Mouse (Mus musculus) stomach, embryonic 14.5 days (tissue): ENCODE data around the gene Hist1h2bb. TPM values are rescaled to one million over a fixed set of nuclear protein-coding genes. Genes with fewer than 3 reads are reported as not detected.

ENCODE experiments used
- ATAC-seq: fragments of 200-750 bp; cut with Nextera tagmentation; 2 replicates; pipeline ENCODE4 v1.8.0; 2017; ENCODE audit warnings: low read depth, moderate TSS enrichment; ENCODE audit not compliant: insufficient number of reproducible peaks, insufficient read depth, low FRiP score
- H3K27ac ChIP-seq: fragments of 300-500 bp; sonication (generic); 2 replicates; pipeline ENCODE4 v1.5.1; 2014; ENCODE audit warnings: mild to moderate bottlenecking, low read length, moderate library complexity, mixed read lengths
- H3K27me3 ChIP-seq: fragments of 300-500 bp; sonication (generic); 2 replicates; pipeline ENCODE4 v1.6.1; 2014; ENCODE audit warnings: low read length, control low read depth, mixed read lengths; ENCODE audit not compliant: control insufficient read depth, insufficient read depth
- H3K36me3 ChIP-seq: fragments of 300-500 bp; sonication (generic); 2 replicates; pipeline ENCODE4 v1.6.1; 2014; ENCODE audit warnings: mild to moderate bottlenecking, control low read depth, low read length, moderate library complexity, mixed read lengths; ENCODE audit not compliant: control insufficient read depth, insufficient read depth
- H3K4me1 ChIP-seq: fragments of 300-500 bp; sonication (generic); 2 replicates; pipeline ENCODE4 v1.6.1; 2014; ENCODE audit warnings: low read length, control low read depth, mixed read lengths; ENCODE audit not compliant: control insufficient read depth, insufficient read depth
- H3K4me2 ChIP-seq: fragments of 300-500 bp; sonication (generic); replicated peaks from 2 replicates; pipeline ENCODE4 v1.6.1; 2014; ENCODE audit warnings: low read depth, low read length, control low read depth
- H3K4me3 ChIP-seq: fragments of 300-500 bp; sonication (generic); 2 replicates; pipeline ENCODE4 v1.5.1; 2014; ENCODE audit warnings: low read depth, low read length, control low read depth
- H3K9ac ChIP-seq: fragments of 300-500 bp; sonication (generic); replicated peaks from 2 replicates; pipeline ENCODE4 v1.6.1; 2014; ENCODE audit warnings: low read depth, mild to moderate bottlenecking, control low read depth, low read length, moderate library complexity, mixed read lengths
- H3K9me3 ChIP-seq: fragments of 300-500 bp; sonication (generic); 2 replicates; pipeline ENCODE4 v1.6.1; 2016; ENCODE audit warnings: low read depth, low read length, control low read depth; ENCODE audit not compliant: control insufficient read depth
- WGBS: fragments of 180-500 bp; shearing (Covaris S2); extraction: QIAGEN DNeasy Blood & Tissue Kit; methylation state at CpG from one replicate; pipeline ENCODE4 v1.1.7; 2014; 5-methylcytosine and 5-hydroxymethylcytosine counted together
- polyA plus RNA-seq: library from polyadenylated mRNA; unstranded; fragments of >200 nt; fragmentation: Nextera tagmentation; extraction: Ambion mirVana; gene quantifications from 2 replicates; pipeline ENCODE4 v1.2.1, GENCODE M21; 2014

Hist1h2bb gene
- polyA plus RNA-seq, 1 experiment from 2014 or later, result 2.0 TPM

GRCm38 (mm10) chr13:23705751-23706356, 40.7 kb upstream of the Hist1h2bb start:
- Histone ChIP-seq H3K36me3 (no peaks in the 10 kb centered on the region), H3K27me3 (no peaks in the 10 kb centered on the region), H3K27ac (no peak overlapping the region), H3K9ac (no peak overlapping the region), H3K4me2 (no peak overlapping the region), H3K4me3 (no peak overlapping the region), H3K9me3 (no peaks in the 10 kb centered on the region), H3K4me1 (peaks cover 3% of the 10 kb centered on the region; the same call in 1 of the 2 replicates)
- ATAC-seq, result no peak
- 94% methylated on average over 7 of the region's 7 CpGs for WGBS

- Histone ChIP-seq H3K27me3 (no peaks in the 10 kb centered on the region), H3K4me3 (no peak overlapping the region), H3K9ac (no peak overlapping the region), H3K4me1 (no peaks in the 10 kb centered on the region), H3K9me3 (no peaks in the 10 kb centered on the region), H3K4me2 (no peak overlapping the region), H3K27ac (no peak overlapping the region), H3K36me3 (no peaks in the 10 kb centered on the region)
- WGBS, result 94% methylated on average over 12 of the region's 12 CpGs
- no peak for ATAC-seq
Measured at GRCm38 (mm10) chr13:23706771-23707170, 39.8 kb upstream of the Hist1h2bb start.

GRCm38 (mm10) chr13:23708041-23708440, 38.5 kb upstream of the Hist1h2bb start:
- Histone ChIP-seq H3K4me3 (no peak overlapping the region), H3K36me3 (no peaks in the 10 kb centered on the region), H3K9me3 (no peaks in the 10 kb centered on the region), H3K27me3 (no peaks in the 10 kb centered on the region), H3K9ac (no peak overlapping the region), H3K4me2 (no peak overlapping the region), H3K4me1 (no peaks in the 10 kb centered on the region), H3K27ac (no peak overlapping the region)
- WGBS, result 80% methylated on average over 4 of the region's 4 CpGs
- no peak for ATAC-seq

GRCm38 (mm10) chr13:23708654-23709053, 37.9 kb upstream of the Hist1h2bb start:
- ATAC-seq, result no peak
- H3K4me2 ChIP-seq, result no peak overlapping the region
- no peak overlapping the region for H3K27ac ChIP-seq
- H3K9me3 ChIP-seq, result no peaks in the 10 kb centered on the region
- H3K4me3 ChIP-seq, result no peak overlapping the region
- no peak overlapping the region for H3K9ac ChIP-seq
- no peaks in the 10 kb centered on the region for H3K36me3 ChIP-seq
- H3K4me1 ChIP-seq, result no peaks in the 10 kb centered on the region
- no peaks in the 10 kb centered on the region for H3K27me3 ChIP-seq
- 75% methylated on average over 4 of the region's 4 CpGs for WGBS

- H3K9ac ChIP-seq, result peak overlapping the region; percentile 40
- WGBS, result 23% methylated on average over 15 of the region's 15 CpGs
- H3K36me3 ChIP-seq, result no peaks in the 10 kb centered on the region
- no peaks in the 10 kb centered on the region for H3K9me3 ChIP-seq
- peak overlapping the region; percentile 91 for H3K4me2 ChIP-seq
- H3K27me3 ChIP-seq, result no peaks in the 10 kb centered on the region
- H3K27ac ChIP-seq, result no peak overlapping the region
- H3K4me1 ChIP-seq, result no peaks in the 10 kb centered on the region
- no peak for ATAC-seq
- H3K4me3 ChIP-seq, result peak overlapping the region; percentile 44
Measured at GRCm38 (mm10) chr13:23709714-23710373, 36.7 kb upstream of the Hist1h2bb start.

GRCm38 (mm10) chr13:23710374-23711089, 36.0 kb upstream of the Hist1h2bb start, which contains the start of gene Hfe:
TSS of gene Hfe (minus strand) at chr13:23710854.
- H3K4me2 ChIP-seq, result peak within 1 kb of the TSS; percentile 91
- H3K27me3 ChIP-seq, result no peaks in the 10 kb centered on the region
- H3K9ac ChIP-seq, result peak within 1 kb of the TSS; percentile 40
- WGBS, result 4% methylated on average over 17 of the region's 17 CpGs
- ATAC-seq, result peak; percentile 69
- no peaks in the 10 kb centered on the region for H3K36me3 ChIP-seq
- H3K27ac ChIP-seq, result no peak within 1 kb of the TSS
- H3K9me3 ChIP-seq, result no peaks in the 10 kb centered on the region
- no peaks in the 10 kb centered on the region for H3K4me1 ChIP-seq
- peak within 1 kb of the TSS; percentile 44 for H3K4me3 ChIP-seq

GRCm38 (mm10) chr13:23716261-23717042, 30.1 kb upstream of the Hist1h2bb start:
- Histone ChIP-seq H3K36me3 (no peaks in the 10 kb centered on the region), H3K9ac (no peak overlapping the region), H3K9me3 (no peaks in the 10 kb centered on the region), H3K4me2 (no peak overlapping the region), H3K27me3 (no peaks in the 10 kb centered on the region), H3K27ac (no peak overlapping the region), H3K4me1 (no peaks in the 10 kb centered on the region), H3K4me3 (no peak overlapping the region)
- ATAC-seq, result no peak
- 86% methylated on average over 5 of the region's 5 CpGs for WGBS

GRCm38 (mm10) chr13:23717176-23717575, 29.4 kb upstream of the Hist1h2bb start:
- WGBS, result 51% methylated on average over 11 of the region's 11 CpGs
- no peak for ATAC-seq
- no peaks in the 10 kb centered on the region for H3K4me1 ChIP-seq
- H3K4me3 ChIP-seq, result no peak overlapping the region
- no peaks in the 10 kb centered on the region for H3K36me3 ChIP-seq
- H3K27me3 ChIP-seq, result no peaks in the 10 kb centered on the region
- H3K9me3 ChIP-seq, result no peaks in the 10 kb centered on the region
- H3K27ac ChIP-seq, result no peak overlapping the region
- H3K4me2 ChIP-seq, result no peak overlapping the region
- no peak overlapping the region for H3K9ac ChIP-seq
